Mouse (Mus musculus): ENCODE measurements around the gene Lhfpl2.

The Lhfpl2 gene

DNA sequence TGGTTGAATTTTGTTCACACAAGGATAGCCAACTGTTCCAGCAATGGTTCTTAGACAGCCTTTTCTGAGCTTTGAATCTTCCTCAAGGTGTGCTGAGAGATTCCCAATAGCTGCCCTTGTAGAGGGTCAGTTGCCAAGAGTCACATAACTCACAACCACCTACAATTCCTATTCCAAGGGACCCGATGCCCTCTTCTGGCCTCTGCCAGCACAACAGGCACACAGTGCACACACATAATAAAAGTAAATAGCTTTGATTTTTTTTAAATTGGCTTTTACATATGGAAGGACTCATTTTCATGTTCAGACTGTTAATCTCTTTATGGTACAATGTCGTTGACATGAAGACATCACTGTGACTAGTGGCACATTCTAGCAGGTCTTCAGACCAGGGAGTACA lies 155.1 kb downstream of the Lhfpl2 start:
- DNase-seq (ENCODE audit: low spot score in 2 of 2) = no peak

- DNase-seq (ENCODE audit: low spot score in 2 of 2) = no peak
These were observed 166.0 kb downstream of the Lhfpl2 start for GRCm38 (mm10) chr13:94223609-94224008.

DNA sequence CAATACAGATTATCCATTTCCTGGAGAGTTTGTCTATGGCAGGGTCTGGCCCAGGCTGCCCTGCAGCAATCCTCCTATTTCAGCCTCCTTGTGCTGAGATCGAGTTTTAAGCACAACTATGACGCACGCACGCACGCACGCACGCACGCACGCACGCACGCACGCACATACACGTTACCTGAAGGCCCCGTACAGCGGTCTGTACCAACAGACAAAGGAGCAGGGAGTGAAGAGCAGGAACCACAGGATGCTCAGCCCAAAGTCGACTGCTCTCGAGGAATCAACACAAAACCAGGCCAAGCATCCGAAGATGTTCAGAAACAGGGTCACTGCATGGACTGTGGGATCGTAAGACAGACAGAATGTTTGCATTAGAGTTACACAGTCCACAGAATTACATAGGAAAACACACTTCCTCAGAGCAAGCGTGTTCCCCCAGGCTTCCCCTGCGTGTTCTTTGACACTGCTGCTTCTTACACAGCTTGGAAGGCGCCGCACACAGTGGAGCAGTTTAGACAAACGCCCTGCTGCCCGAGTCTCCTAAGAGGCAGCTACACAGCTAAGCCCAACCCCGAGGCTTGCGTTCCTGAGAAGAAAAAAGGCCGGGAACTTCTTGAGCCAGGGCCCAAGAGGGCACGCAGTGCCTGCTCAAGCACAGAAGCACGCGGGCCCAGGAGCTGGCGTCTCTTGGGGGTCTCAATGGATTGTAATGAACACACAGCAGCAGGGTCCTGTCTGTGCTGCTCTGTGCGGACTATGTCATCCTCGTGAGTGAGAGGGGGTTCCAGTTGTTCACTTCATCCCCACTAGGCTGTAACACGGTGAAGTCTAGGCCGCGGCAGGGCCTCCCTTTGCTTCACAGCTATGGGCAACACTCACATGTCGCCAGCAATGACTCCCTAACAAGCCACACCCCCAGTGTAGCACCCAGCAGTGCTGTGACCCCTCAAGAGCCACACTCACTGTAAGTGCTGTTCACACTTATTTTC lies 167.4 kb downstream of the Lhfpl2 start:
- DNase-seq (ENCODE audit: low spot score in 2 of 2) = no peak

DNA sequence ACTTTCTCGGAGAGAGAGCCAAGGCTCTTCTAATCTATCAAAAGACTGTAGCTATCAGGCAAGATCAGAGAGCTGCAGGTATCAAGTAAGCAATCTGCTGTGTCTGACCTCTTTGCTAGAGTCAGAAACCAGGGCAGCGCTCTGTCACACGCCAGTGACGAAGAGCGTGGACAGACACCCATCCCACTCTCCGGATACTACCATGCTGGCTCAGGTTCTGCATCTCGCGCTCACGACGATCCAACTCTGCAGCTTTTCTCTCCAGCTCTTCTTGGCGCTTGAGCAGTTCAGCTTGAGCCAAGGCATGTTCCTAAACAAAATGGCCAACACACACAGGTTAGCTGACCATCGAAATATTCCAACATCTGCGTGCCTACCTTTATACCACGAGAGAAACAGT lies 174.3 kb downstream of the Lhfpl2 start:
- DNase-seq (ENCODE audit: low spot score in 2 of 2) = no peak

- no peak for DNase-seq (ENCODE audit: low spot score in 2 of 2)
These were observed 181.9 kb downstream of the Lhfpl2 start for GRCm38 (mm10) chr13:94239488-94239887.

DNA sequence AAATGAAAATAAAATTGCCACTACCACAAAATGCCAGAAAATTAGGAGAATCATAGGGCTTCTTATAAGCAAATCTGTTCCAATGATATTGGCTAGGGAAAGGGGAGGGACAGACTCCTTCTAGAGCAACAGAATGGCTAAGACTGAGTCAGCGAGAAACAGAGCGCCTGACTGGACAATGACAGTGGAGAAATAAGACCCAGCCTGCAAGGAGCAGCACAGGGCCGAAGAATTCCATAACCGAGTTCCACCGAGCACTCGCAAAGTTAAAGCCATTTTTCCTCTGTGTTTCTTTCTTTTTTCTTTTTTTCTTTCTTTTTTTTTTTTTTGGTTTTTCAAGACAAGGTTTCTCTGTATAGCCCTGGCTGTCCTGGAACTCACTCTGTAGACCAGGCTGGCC lies 182.5 kb downstream of the Lhfpl2 start:
- no peak for DNase-seq (ENCODE audit: low spot score in 2 of 2)

- DNase-seq (ENCODE audit: low spot score in 2 of 2) = no peak
These were observed 183.3 kb downstream of the Lhfpl2 start for GRCm38 (mm10) chr13:94240873-94241272.

- DNase-seq (ENCODE audit: low spot score in 2 of 2) = no peak
These were observed 184.4 kb downstream of the Lhfpl2 start for GRCm38 (mm10) chr13:94241892-94242524.

- DNase-seq (ENCODE audit: low spot score in 2 of 2) = no peak
These were observed 185.3 kb downstream of the Lhfpl2 start for GRCm38 (mm10) chr13:94242897-94243296.

Data from heart, adult 9 months (tissue).